Mouse (Mus musculus): Measurements from ENCODE around the gene Glis3.

- TF ChIP-seq HCFC1 (IDR thresholded peaks at IDR 0.05; ENCODE audit: borderline replicate concordance, insufficient read depth, low read length), result no peak
- TF ChIP-seq ZC3H11A (IDR thresholded peaks at IDR 0.05; ENCODE audit: borderline replicate concordance, low read depth, low read length), result no peak
These were observed 201.8 kb downstream of the Glis3 start for GRCm38 (mm10) chr19:28478055-28478454.

Measured in ES-E14 (cell line).